Mouse (Mus musculus): ENCODE data around the gene Asic2. TPM values are rescaled to one million over a fixed set of nuclear protein-coding genes. Genes with fewer than 3 reads are reported as not detected.

Asic2 gene
- total and polyA plus RNA-seq, 2 experiments, result under 0.01 TPM; not detected in 1

DNA sequence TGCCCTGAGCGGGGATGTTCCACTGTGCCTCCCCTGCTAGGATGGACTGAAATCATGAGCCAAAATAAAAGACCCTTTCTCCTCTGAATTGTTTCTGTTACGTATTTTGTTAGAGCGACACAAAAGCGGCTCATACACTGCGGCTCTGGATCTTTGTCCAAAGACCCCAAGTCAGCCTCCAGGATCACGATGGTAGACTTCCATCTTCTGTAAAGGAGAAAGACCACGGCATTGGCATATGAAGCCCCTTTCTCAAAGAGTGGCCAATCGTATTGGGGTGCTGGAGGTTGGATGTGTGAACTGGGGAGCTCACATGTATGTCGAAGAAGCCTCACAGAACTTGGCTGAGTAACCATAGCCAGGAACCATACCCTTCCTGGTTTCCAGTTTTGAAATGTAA is 911.5 kb downstream of the Asic2 start:
- Histone ChIP-seq H3K27ac (replicated peaks; ENCODE audit: insufficient read depth, low read depth, low read length) (no peak overlapping the region), H3K9ac (ENCODE audit: low read depth, low read length) (no peak overlapping the region)
- WGBS, result 93% methylated on average over 9 of the region's 9 CpGs

DNA sequence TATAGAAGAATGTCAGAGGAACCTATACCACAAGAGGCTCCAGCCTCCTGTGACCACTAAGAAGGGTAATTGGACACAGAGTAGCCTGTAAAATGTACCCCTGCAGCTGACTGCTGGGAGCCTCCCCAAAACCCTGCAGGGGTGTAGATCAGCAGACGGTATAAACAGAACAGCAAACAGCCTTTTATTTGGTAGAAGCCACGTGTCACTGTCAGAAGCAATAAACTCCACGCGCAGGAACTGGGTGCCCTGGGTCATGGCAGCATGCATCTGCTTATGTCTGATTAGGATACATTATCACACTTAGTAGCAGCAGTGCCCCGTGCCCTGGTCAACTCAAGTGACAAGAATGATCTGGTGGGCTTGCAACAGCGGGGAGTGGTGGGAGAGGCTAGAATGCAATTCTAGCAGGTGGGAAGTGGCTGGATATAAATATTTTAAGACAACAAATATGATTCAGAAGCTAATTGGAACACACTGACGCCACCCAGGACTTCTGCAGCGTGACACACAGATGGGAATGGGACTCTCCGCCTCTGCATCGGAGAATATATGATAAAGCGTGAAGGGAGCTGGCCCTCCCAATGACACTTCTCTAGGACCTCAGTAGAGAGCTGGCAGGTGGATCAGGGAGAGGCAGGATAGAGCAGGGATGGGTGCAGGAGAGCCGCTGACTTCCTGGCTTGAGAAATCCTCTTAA is 912.7 kb downstream of the Asic2 start:
- Histone ChIP-seq H3K36me3 (ENCODE audit: control insufficient read depth, insufficient read depth, low read length) (no peaks in the 10 kb centered on the region), H3K27ac (replicated peaks; ENCODE audit: insufficient read depth, low read depth, low read length) (no peak overlapping the region), H3K4me3 (ENCODE audit: insufficient read depth, low read depth, low read length) (no peak overlapping the region), H3K27me3 (ENCODE audit: control insufficient read depth, insufficient read depth, low read length) (no peaks in the 10 kb centered on the region), H3K4me1 (ENCODE audit: control insufficient read depth, insufficient read depth, low read length) (no peaks in the 10 kb centered on the region), H3K9ac (ENCODE audit: low read depth, low read length) (no peak overlapping the region), H3K79me2 (ENCODE audit: control insufficient read depth, insufficient read depth, low read length) (no peaks in the 10 kb centered on the region)
- TF ChIP-seq POLR2A (IDR thresholded peaks at IDR 0.05; ENCODE audit: extremely low read depth, insufficient read depth, low read length) (no peak), CTCF (IDR thresholded peaks at IDR 0.05; ENCODE audit: low read depth, low read length) (no peak)
- DNase-seq (ENCODE audit: extremely low read depth, low read depth, low spot score), result no peak
- WGBS, result 73% methylated on average over 12 of the region's 12 CpGs

More for the DNA sequence above, 911.5 kb downstream of the Asic2 start:
- Histone ChIP-seq H3K27me3 (ENCODE audit: control insufficient read depth, insufficient read depth, low read length) (no peaks in the 10 kb centered on the region), H3K4me1 (ENCODE audit: control insufficient read depth, insufficient read depth, low read length) (no peaks in the 10 kb centered on the region), H3K79me2 (ENCODE audit: control insufficient read depth, insufficient read depth, low read length) (no peaks in the 10 kb centered on the region), H3K4me3 (ENCODE audit: insufficient read depth, low read depth, low read length) (no peak overlapping the region), H3K36me3 (ENCODE audit: control insufficient read depth, insufficient read depth, low read length) (no peaks in the 10 kb centered on the region)
- TF ChIP-seq CTCF (IDR thresholded peaks at IDR 0.05; ENCODE audit: low read depth, low read length) (no peak), POLR2A (IDR thresholded peaks at IDR 0.05; ENCODE audit: extremely low read depth, insufficient read depth, low read length) (no peak)
- no peak for DNase-seq (ENCODE audit: extremely low read depth, low read depth, low spot score)

GRCm38 (mm10) chr11:81053826-81054225 is 914.4 kb downstream of the Asic2 start:
- Histone ChIP-seq H3K4me1 (ENCODE audit: control insufficient read depth, insufficient read depth, low read length) (no peaks in the 10 kb centered on the region), H3K9ac (ENCODE audit: low read depth, low read length) (no peak overlapping the region), H3K36me3 (ENCODE audit: control insufficient read depth, insufficient read depth, low read length) (no peaks in the 10 kb centered on the region), H3K27me3 (ENCODE audit: control insufficient read depth, insufficient read depth, low read length) (no peaks in the 10 kb centered on the region), H3K4me3 (ENCODE audit: insufficient read depth, low read depth, low read length) (no peak overlapping the region), H3K27ac (replicated peaks; ENCODE audit: insufficient read depth, low read depth, low read length) (no peak overlapping the region), H3K79me2 (ENCODE audit: control insufficient read depth, insufficient read depth, low read length) (no peaks in the 10 kb centered on the region)
- 84% methylated on average over 8 of the region's 8 CpGs for WGBS
- TF ChIP-seq CTCF (IDR thresholded peaks at IDR 0.05; ENCODE audit: low read depth, low read length) (no peak), POLR2A (IDR thresholded peaks at IDR 0.05; ENCODE audit: extremely low read depth, insufficient read depth, low read length) (no peak)
- DNase-seq (ENCODE audit: extremely low read depth, low read depth, low spot score), result no peak

DNA sequence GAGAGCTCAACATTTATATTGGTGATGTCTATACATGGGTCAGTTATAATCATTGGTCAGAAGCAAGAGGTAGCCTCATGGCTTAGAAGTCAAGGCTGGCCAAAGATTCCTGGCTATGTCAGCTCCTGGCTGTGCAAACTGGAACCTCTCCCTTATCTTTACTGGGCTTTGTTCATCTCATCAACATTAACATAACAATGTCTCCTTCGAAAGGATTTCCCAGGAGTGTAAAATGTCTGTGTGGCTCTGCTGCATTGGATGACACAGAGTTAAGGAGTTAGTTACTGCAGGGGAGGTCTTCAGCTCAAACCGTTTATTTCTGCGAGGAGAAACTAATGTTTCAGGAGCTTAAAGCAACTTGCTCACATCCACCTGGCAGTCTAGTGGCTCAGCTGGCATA is 926.6 kb downstream of the Asic2 start:
- Histone ChIP-seq H3K27ac (replicated peaks; ENCODE audit: insufficient read depth, low read depth, low read length) (no peak overlapping the region), H3K27me3 (ENCODE audit: control insufficient read depth, insufficient read depth, low read length) (0 out of 2 replicates have a peak, but pooled peaks cover 4% of the 10 kb centered on the region), H3K79me2 (ENCODE audit: control insufficient read depth, insufficient read depth, low read length) (no peaks in the 10 kb centered on the region), H3K9ac (ENCODE audit: low read depth, low read length) (no peak overlapping the region), H3K4me3 (ENCODE audit: insufficient read depth, low read depth, low read length) (no peak overlapping the region), H3K36me3 (ENCODE audit: control insufficient read depth, insufficient read depth, low read length) (no peaks in the 10 kb centered on the region), H3K4me1 (ENCODE audit: control insufficient read depth, insufficient read depth, low read length) (no peaks in the 10 kb centered on the region)
- TF ChIP-seq POLR2A (IDR thresholded peaks at IDR 0.05; ENCODE audit: extremely low read depth, insufficient read depth, low read length) (no peak), CTCF (IDR thresholded peaks at IDR 0.05; ENCODE audit: low read depth, low read length) (no peak)
- 68% methylated on average over 3 of the region's 3 CpGs for WGBS
- no peak for DNase-seq (ENCODE audit: extremely low read depth, low read depth, low spot score)

GRCm38 (mm10) chr11:81039976-81040375 is 928.3 kb downstream of the Asic2 start:
- DNase-seq (ENCODE audit: extremely low read depth, low read depth, low spot score), result no peak
- Histone ChIP-seq H3K79me2 (ENCODE audit: control insufficient read depth, insufficient read depth, low read length) (no peaks in the 10 kb centered on the region), H3K9ac (ENCODE audit: low read depth, low read length) (no peak overlapping the region), H3K27me3 (ENCODE audit: control insufficient read depth, insufficient read depth, low read length) (0 out of 2 replicates have a peak, but pooled peaks cover 4% of the 10 kb centered on the region), H3K27ac (replicated peaks; ENCODE audit: insufficient read depth, low read depth, low read length) (no peak overlapping the region), H3K4me1 (ENCODE audit: control insufficient read depth, insufficient read depth, low read length) (no peaks in the 10 kb centered on the region), H3K4me3 (ENCODE audit: insufficient read depth, low read depth, low read length) (no peak overlapping the region), H3K36me3 (ENCODE audit: control insufficient read depth, insufficient read depth, low read length) (no peaks in the 10 kb centered on the region)
- 65% methylated on average over 5 of the region's 5 CpGs for WGBS
- TF ChIP-seq CTCF (IDR thresholded peaks at IDR 0.05; ENCODE audit: low read depth, low read length) (no peak), POLR2A (IDR thresholded peaks at IDR 0.05; ENCODE audit: extremely low read depth, insufficient read depth, low read length) (no peak)

DNA sequence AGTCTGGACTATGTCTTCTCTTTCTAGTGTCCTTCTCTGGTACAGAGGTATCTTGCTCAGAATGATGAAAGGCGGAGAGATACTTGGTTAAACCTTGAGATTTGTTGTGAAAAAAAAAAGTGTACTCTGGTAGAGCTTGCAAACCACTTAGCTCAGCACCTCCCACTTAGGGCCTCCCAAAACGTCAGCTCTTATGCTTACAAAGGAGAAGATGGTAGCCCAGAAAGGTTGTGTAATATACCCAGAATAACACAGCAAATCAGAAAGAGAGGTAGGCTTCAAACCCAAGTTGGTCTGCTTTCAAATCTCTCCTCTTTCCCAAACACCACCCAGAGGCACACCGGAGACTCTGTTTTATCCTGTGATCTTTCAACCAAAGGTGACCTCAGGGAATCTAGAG is 936.1 kb downstream of the Asic2 start:
- H3K27ac ChIP-seq (replicated peaks; ENCODE audit: insufficient read depth, low read depth, low read length), result no peak overlapping the region
- DNase-seq (ENCODE audit: extremely low read depth, low read depth, low spot score), result no peak
- H3K4me3 ChIP-seq (ENCODE audit: insufficient read depth, low read depth, low read length), result no peak overlapping the region
- TF ChIP-seq POLR2A (IDR thresholded peaks at IDR 0.05; ENCODE audit: extremely low read depth, insufficient read depth, low read length) (no peak), CTCF (IDR thresholded peaks at IDR 0.05; ENCODE audit: low read depth, low read length) (no peak)
- no peaks in the 10 kb centered on the region for H3K36me3 ChIP-seq (ENCODE audit: control insufficient read depth, insufficient read depth, low read length)
- no peaks in the 10 kb centered on the region for H3K79me2 ChIP-seq (ENCODE audit: control insufficient read depth, insufficient read depth, low read length)
- 82% methylated on average over 3 of the region's 3 CpGs for WGBS
- H3K4me1 ChIP-seq (ENCODE audit: control insufficient read depth, insufficient read depth, low read length), result no peaks in the 10 kb centered on the region
- H3K27me3 ChIP-seq (ENCODE audit: control insufficient read depth, insufficient read depth, low read length), result no peaks in the 10 kb centered on the region
- no peak overlapping the region for H3K9ac ChIP-seq (ENCODE audit: low read depth, low read length)

All from liver, adult 2 months (tissue).